Mouse (Mus musculus) G1E (cell line): ENCODE measurements around the gene Fam162b.

Experiments
- CTCF ChIP-seq: IDR thresholded peaks from 2 replicates; pipeline ENCODE4 v1.5.1; 2012; ENCODE audit warnings: low read depth, low read length, inconsistent platforms, mixed read lengths
- GATA1 ChIP-seq: IDR thresholded peaks from 2 replicates; pipeline ENCODE4 v1.6.1; 2012; ENCODE audit warnings: borderline replicate concordance, low read length, inconsistent platforms, mixed read lengths

- TF ChIP-seq CTCF (no peak), GATA1 (no peak)
These were observed 28.2 kb upstream of the Fam162b start for GRCm38 (mm10) chr10:51618538-51618937.
